Mouse (Mus musculus) liver, embryonic 15.5 days (tissue): ENCODE data around the gene Gm572. TPM values are rescaled to one million over a fixed set of nuclear protein-coding genes. Genes with fewer than 3 reads are reported as not detected.

Source experiments
- polyA plus RNA-seq: library from polyadenylated mRNA; unstranded; fragments of >200 nt; fragmentation: Nextera tagmentation; extraction: Ambion mirVana; gene quantifications from 2 replicates; pipeline ENCODE4 v1.2.1, GENCODE M21; 2015

Gene Gm572
- polyA plus RNA-seq, 1 experiment from 2014 or later, result not detected

Other genes with a start within 250 kb of the Gm572 start
- 11.6 and 12.6 TPM in 2 replicates for gene Ubiad1, start 198.5 kb upstream of the Gm572 start, polyA plus RNA-seq
- 8.7 and 10.3 TPM in 2 replicates for gene Mtor, start 194.7 kb upstream of the Gm572 start, polyA plus RNA-seq
- 0.45 and 0.58 TPM in 2 replicates for gene Angptl7, start 142.9 kb upstream of the Gm572 start, polyA plus RNA-seq
- gene Exosc10, start 84.9 kb upstream of the Gm572 start, polyA plus RNA-seq, result 31.9 and 34.1 TPM in 2 replicates
- gene Srm, start 51.8 kb upstream of the Gm572 start, polyA plus RNA-seq, result 128 and 137 TPM in 2 replicates
- 44.5 and 56.0 TPM in 2 replicates for gene Masp2, start 40.8 kb upstream of the Gm572 start, polyA plus RNA-seq
- 126 and 128 TPM in 2 replicates for gene Tardbp, start 16.3 kb upstream of the Gm572 start, polyA plus RNA-seq
- 0.45 and 0.48 TPM in 2 replicates for gene Casz1, start 161.1 kb downstream of the Gm572 start, polyA plus RNA-seq